ENCODE assay signal across 24 mouse cellular contexts in the genomic region with DNA sequence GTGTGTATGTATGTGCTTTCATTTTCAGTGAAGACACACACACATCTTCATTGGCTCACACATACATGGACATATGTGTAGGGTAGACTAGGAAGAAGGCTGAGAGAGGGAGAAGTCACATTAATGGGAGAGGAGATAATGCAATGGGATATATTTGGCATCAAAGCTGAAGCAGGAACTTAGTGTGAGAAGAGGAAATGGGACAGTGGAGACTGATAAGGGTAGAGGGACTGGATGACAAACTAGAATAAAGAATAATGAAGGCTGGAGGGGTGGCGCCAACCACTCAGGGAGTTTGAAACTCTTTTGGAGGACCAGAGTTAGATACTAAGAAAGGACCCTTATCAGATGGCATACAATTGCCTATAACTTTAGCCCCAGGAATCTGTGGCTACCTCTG.
"Had no signal": no experiment of that assay in that cellular context is flagged by ENCODE, and none has a peak within 500 bp of the region (broad histone marks: within the 10 kb centered on the region; RNA-seq: fewer than 3 reads in every experiment).

No protein-coding gene starts in this region.

- ATAC-seq: hindbrain, postnatal 0 days; intestine, embryonic 16.5 days had no signal

- H3K9me3 ChIP-seq: heart, embryonic 13.5 days; heart, embryonic 15.5 days; hindbrain, embryonic 13.5 days; hindbrain, embryonic 15.5 days; kidney, embryonic 15.5 days; limb, embryonic 10.5 days; limb, embryonic 12.5 days; liver, embryonic 13.5 days had no signal

- H3K4me1 ChIP-seq: hindbrain, embryonic 13.5 days; hindbrain, embryonic 15.5 days; kidney, embryonic 15.5 days; limb, embryonic 10.5 days; limb, embryonic 12.5 days; liver, embryonic 13.5 days had no signal

- H3K27ac ChIP-seq: heart, embryonic 15.5 days; hindbrain, embryonic 13.5 days; hindbrain, embryonic 15.5 days; hindbrain, postnatal 0 days; kidney, embryonic 15.5 days; kidney, postnatal 0 days; limb, embryonic 10.5 days; limb, embryonic 12.5 days; liver, embryonic 13.5 days had no signal

- H3K4me3 ChIP-seq: heart, embryonic 13.5 days; heart, embryonic 15.5 days; hindbrain, embryonic 13.5 days; hindbrain, embryonic 15.5 days; kidney, embryonic 15.5 days; limb, embryonic 10.5 days; limb, embryonic 12.5 days; liver, embryonic 13.5 days had no signal

- H3K27me3 ChIP-seq: heart, embryonic 13.5 days; heart, embryonic 15.5 days; hindbrain, embryonic 13.5 days; hindbrain, embryonic 15.5 days; kidney, embryonic 15.5 days; limb, embryonic 12.5 days; liver, embryonic 13.5 days had no signal

- DNase-seq: gastrocnemius, postnatal 14 days; gastrocnemius, postnatal 36 days; heart, adult 11 months; heart, postnatal 14 days; heart, postnatal 36 days; kidney, adult 11 months; kidney, adult 2 months; kidney, adult 9 months; kidney, postnatal 14 days; kidney, postnatal 36 days; layer of hippocampus, adult 9-11 months; layer of hippocampus, postnatal 36 days; liver; liver, embryonic 13.5 days had no signal
